ENCODE assay signal across 8 mouse cellular contexts in the genomic region with DNA sequence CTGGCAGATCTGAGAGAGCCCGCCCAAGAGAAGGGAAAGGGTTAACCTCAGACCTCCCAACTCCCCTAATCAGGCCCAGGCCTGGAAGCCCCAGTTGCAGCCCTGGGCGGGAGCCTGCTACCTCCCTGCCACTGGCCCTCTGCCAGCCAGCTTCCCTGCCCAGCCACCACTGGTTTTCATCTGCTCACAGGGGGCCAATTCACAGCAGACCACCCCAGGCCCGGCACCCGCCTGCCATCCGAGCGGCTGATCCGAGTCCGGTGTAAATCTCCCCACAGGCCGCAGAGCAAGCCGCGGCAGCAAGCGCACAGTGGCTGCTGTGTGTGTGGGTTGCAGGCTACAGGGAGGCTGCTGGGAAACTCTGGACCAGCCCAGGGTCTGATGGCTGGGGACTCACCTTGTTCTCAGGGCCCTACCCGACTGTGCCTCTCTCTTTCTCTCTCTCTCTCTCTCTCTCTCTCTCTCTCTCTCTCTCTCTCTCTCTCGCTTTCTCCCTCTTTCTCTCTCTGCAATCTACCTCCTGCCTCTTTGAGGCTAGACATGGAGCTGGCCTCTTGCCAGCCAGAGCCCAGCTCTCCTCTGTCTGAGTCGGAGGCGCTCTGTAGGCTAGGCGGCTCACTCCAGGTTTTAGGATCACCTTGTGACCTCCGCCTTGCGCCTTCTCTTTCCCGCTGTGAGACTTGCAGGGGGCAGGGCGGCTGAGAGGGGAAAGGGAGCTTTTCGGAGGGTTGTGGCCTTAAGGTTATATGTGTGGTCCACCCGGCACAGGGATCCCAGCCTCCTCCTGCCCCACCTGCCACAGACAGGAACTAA. TPM values are rescaled to one million over a fixed set of nuclear protein-coding genes. Genes with fewer than 3 reads are reported as not detected.
A peak's percentile ranks its signal among the peaks of the same experiment; 100 is the strongest.
DNase-seq lines count a peak whose midpoint lies in the region; ATAC-seq lines count a peak whose summit lies in the region.

No protein-coding gene starts in this region.

- 2% methylated on average over 22 of the region's 23 CpGs for WGBS in embryonic facial prominence, embryonic 12.5 days
- under 1% methylated on average over 23 of the region's 23 CpGs for WGBS in limb, embryonic 10.5 days
- WGBS in neural tube, embryonic 12.5 days: 3% methylated on average over 23 of the region's 23 CpGs

- no peaks in the 10 kb centered on the region for H3K9me3 ChIP-seq in embryonic facial prominence, embryonic 12.5 days
- H3K9me3 ChIP-seq in limb, embryonic 10.5 days (replicated peaks): no peaks in the 10 kb centered on the region
- no peaks in the 10 kb centered on the region for H3K9me3 ChIP-seq in neural tube, embryonic 12.5 days

- peaks cover 67% of the 10 kb centered on the region for H3K27me3 ChIP-seq in embryonic facial prominence, embryonic 12.5 days
- H3K27me3 ChIP-seq in limb, embryonic 10.5 days (ENCODE audit: low read depth, poor library complexity, severe bottlenecking): peaks cover 96% of the 10 kb centered on the region
- H3K27me3 ChIP-seq in neural tube, embryonic 12.5 days (replicated peaks): peaks cover 70% of the 10 kb centered on the region

- H3K4me1 ChIP-seq in embryonic facial prominence, embryonic 12.5 days: peaks cover 44% of the 10 kb centered on the region
- H3K4me1 ChIP-seq in limb, embryonic 10.5 days: peaks cover 63% of the 10 kb centered on the region
- peaks cover 19% of the 10 kb centered on the region for H3K4me1 ChIP-seq in neural tube, embryonic 12.5 days

- peak overlapping the region; percentile 8; the same call in 1 of the 2 replicates for H3K4me3 ChIP-seq in embryonic facial prominence, embryonic 12.5 days
- H3K4me3 ChIP-seq in limb, embryonic 10.5 days: peak overlapping the region; percentile 48
- H3K4me3 ChIP-seq in neural tube, embryonic 12.5 days: no peak overlapping the region

- 0 out of 2 replicates have a peak overlapping the region, but pooled peaks have one; percentile 25 for H3K9ac ChIP-seq in embryonic facial prominence, embryonic 12.5 days
- peak overlapping the region; percentile 34; the same call in 1 of the 2 replicates for H3K9ac ChIP-seq in neural tube, embryonic 12.5 days

- H3K36me3 ChIP-seq in embryonic facial prominence, embryonic 12.5 days: no peaks in the 10 kb centered on the region
- H3K36me3 ChIP-seq in limb, embryonic 10.5 days: no peaks in the 10 kb centered on the region
- no peaks in the 10 kb centered on the region for H3K36me3 ChIP-seq in neural tube, embryonic 12.5 days

- H3K27ac ChIP-seq in embryonic facial prominence, embryonic 12.5 days: peak overlapping the region; percentile 85
- H3K27ac ChIP-seq in limb, embryonic 10.5 days: peak overlapping the region; percentile 93
- H3K27ac ChIP-seq in neural tube, embryonic 12.5 days: no peak overlapping the region

- peak; percentile 83 for ATAC-seq in embryonic facial prominence, embryonic 12.5 days (ENCODE audit: insufficient number of reproducible peaks, insufficient read depth, low FRiP score, low TSS enrichment)
- ATAC-seq in neural tube, embryonic 12.5 days (ENCODE audit: low FRiP score, low read depth): peak; percentile 52

- peak overlapping the region; percentile 41 for H3K4me2 ChIP-seq in embryonic facial prominence, embryonic 12.5 days (replicated peaks)
- H3K4me2 ChIP-seq in neural tube, embryonic 12.5 days (replicated peaks): peak overlapping the region; percentile 44

- DNase-seq in kidney, postnatal 10 days: peak; percentile 34
- no peak for DNase-seq in kidney, adult 11 months
- DNase-seq in limb, embryonic 10.5 days (ENCODE audit: low spot score): peak; percentile 88
- DNase-seq in cerebellum, adult 8-10 months: no peak
- no peak for DNase-seq in frontal cortex, adult 2 months (ENCODE audit: extremely low spot score in 1 of 2, low spot score in 1 of 2)
- DNase-seq in right cerebral cortex, adult 2 months (ENCODE audit: low spot score in 2 of 2): no peak

RNA-seq across cellular contexts. Expression of a gene that starts 46.2 kb away (rescaled TPM):
- polyA plus RNA-seq in embryonic facial prominence, embryonic 12.5 days (2016; fragmentation: Nextera tagmentation; extraction: Ambion mirVana): 1.3 TPM in 2 replicates
- polyA plus RNA-seq in limb, embryonic 10.5 days (2016; fragmentation: Nextera tagmentation; extraction: Ambion mirVana): 0.05 and 0.08 TPM in 2 replicates
- polyA plus RNA-seq in neural tube, embryonic 12.5 days (2016; fragmentation: Nextera tagmentation; extraction: Ambion mirVana): 1.6 and 2.1 TPM in 2 replicates
- 0.69 TPM in 1 of 2 replicates, not detected in the other for polyA plus RNA-seq in frontal cortex, adult 2 months (2012; rRNA removed)

Comparison
In these comparisons a context has a peak if more than half of its experiments do, and no peak if none do; other contexts are left out.
1. DNase-seq: peak in kidney, postnatal 10 days (single experiment) and limb, embryonic 10.5 days (single experiment); none in kidney, adult 11 months (single experiment), cerebellum, adult 8-10 months (single experiment), frontal cortex, adult 2 months (0 of 2) and right cerebral cortex, adult 2 months (0 of 2).